Mouse (Mus musculus) CH12.LX (cell line): ENCODE results near the gene Col16a1. TPM values are rescaled to one million over a fixed set of nuclear protein-coding genes. Genes with fewer than 3 reads are reported as not detected.
A peak's percentile ranks its signal among the peaks of the same experiment; 100 is the strongest.

ENCODE experiments used
- DNase-seq: peaks from one replicate; pipeline ENCODE4 v3.0.0-alpha.2; 2013; ENCODE audit errors: extremely low read depth
- H3K27ac ChIP-seq: 2 replicates; pipeline ENCODE4 v1.5.1; 2012; ENCODE audit warnings: low read depth, mild to moderate bottlenecking, control low read depth, moderate library complexity; ENCODE audit not compliant: insufficient read depth
- H3K27me3 ChIP-seq: replicated peaks from 2 replicates; pipeline ENCODE3; 2012; ENCODE audit warnings: inconsistent platforms
- H3K36me3 ChIP-seq, 2 experiments: replicated peaks in 1 of 2; 2 replicates each; pipeline versions ENCODE3 to v1.6.1; 2012; ENCODE audit warnings: inconsistent platforms in 1 of 2, low read length in 1 of 2, mild to moderate bottlenecking in 1 of 2, mixed read lengths in 1 of 2, moderate library complexity in 1 of 2; ENCODE audit not compliant: control insufficient read depth in 1 of 2, insufficient read depth in 1 of 2
- H3K4me1 ChIP-seq, 2 experiments: 2 replicates each; pipeline ENCODE4 v1.6.1; 2012; ENCODE audit warnings: inconsistent platforms in 1 of 2, moderate library complexity in 1 of 2; ENCODE audit not compliant: insufficient read depth in 2 of 2, control insufficient read depth in 1 of 2
- H3K4me2 ChIP-seq: 2 replicates; pipeline ENCODE4 v1.6.1; 2012; ENCODE audit warnings: low read depth, mild to moderate bottlenecking, control low read depth; ENCODE audit not compliant: poor library complexity, insufficient read depth, severe bottlenecking
- H3K4me3 ChIP-seq, 3 experiments: fragments of 150-350 bp in 1 of 3; sonication (generic) in 1 of 3; replicated peaks in 1 of 3; 2 replicates each; pipeline versions ENCODE3 to v1.5.1; 2011 to 2012; ENCODE audit warnings: low read depth in 2 of 3, low read length in 2 of 3, mild to moderate bottlenecking in 2 of 3, moderate library complexity in 2 of 3, control low read depth in 1 of 3, improper control_type of control experiment in 1 of 3, inconsistent platforms in 1 of 3, mixed read lengths in 1 of 3; ENCODE audit not compliant: poor library complexity in 1 of 3
- H3K79me2 ChIP-seq: replicated peaks from 2 replicates; pipeline ENCODE4 v1.6.1; 2012; ENCODE audit warnings: mild to moderate bottlenecking, moderate library complexity; ENCODE audit not compliant: control insufficient read depth, poor library complexity, insufficient read depth, severe bottlenecking; ENCODE audit errors: extremely low read depth
- H3K9ac ChIP-seq: 2 replicates; pipeline ENCODE4 v1.6.1; 2012; ENCODE audit warnings: low read depth, mild to moderate bottlenecking, control low read depth, moderate library complexity; ENCODE audit not compliant: insufficient read depth
- H3K9me3 ChIP-seq: replicated peaks from 2 replicates; pipeline ENCODE3; 2012; ENCODE audit warnings: low read length, inconsistent platforms, mixed read lengths
- CTCF ChIP-seq, 2 experiments: IDR thresholded peaks in 1 of 2; conservative IDR thresholded peaks in 1 of 2; 2 replicates each; pipeline ENCODE4 v1.5.1; 2011 to 2012; ENCODE audit warnings: low read depth in 2 of 2, low read length in 2 of 2, improper control_type of control experiment in 1 of 2, inconsistent platforms in 1 of 2, mild to moderate bottlenecking in 1 of 2, moderate library complexity in 1 of 2
- ELF1 ChIP-seq: IDR thresholded peaks from 2 replicates; pipeline ENCODE4 v1.6.1; 2014; ENCODE audit warnings: low read depth, mild to moderate bottlenecking, inconsistent platforms, low read length, improper control_type of control experiment
- ETS1 ChIP-seq: conservative IDR thresholded peaks from 2 replicates; pipeline ENCODE4 v1.6.1; 2012; ENCODE audit warnings: low read depth, mild to moderate bottlenecking, inconsistent platforms, low read length, improper control_type of control experiment, moderate library complexity
- HCFC1 ChIP-seq: IDR thresholded peaks from 2 replicates; pipeline ENCODE4 v1.6.1; 2012; ENCODE audit warnings: low read depth, mild to moderate bottlenecking, inconsistent platforms, low read length, improper control_type of control experiment
- IRF4 ChIP-seq: IDR thresholded peaks from 2 replicates; pipeline ENCODE4 v1.6.1; 2014; ENCODE audit warnings: low read depth, mild to moderate bottlenecking, inconsistent platforms, low read length, improper control_type of control experiment
- MEF2A ChIP-seq: IDR thresholded peaks from 2 replicates; pipeline ENCODE4 v1.6.1; 2014; ENCODE audit warnings: low read depth, mild to moderate bottlenecking, inconsistent platforms, low read length, improper control_type of control experiment, borderline replicate concordance
- MYC ChIP-seq: IDR thresholded peaks from 2 replicates; pipeline ENCODE4 v1.6.1; 2011; ENCODE audit warnings: low read depth, mild to moderate bottlenecking, improper control_type of control experiment, low read length
- NELFE ChIP-seq: IDR thresholded peaks from 2 replicates; pipeline ENCODE4 v1.6.1; 2011; ENCODE audit warnings: low read depth, low read length, improper control_type of control experiment
- PAX5 ChIP-seq: IDR thresholded peaks from 2 replicates; pipeline ENCODE4 v1.6.1; 2012; ENCODE audit warnings: low read length, inconsistent platforms, mixed read lengths
- POLR2AphosphoS2 ChIP-seq: IDR thresholded peaks from 2 replicates; pipeline ENCODE4 v1.6.1; 2011; ENCODE audit warnings: low read depth, low read length, improper control_type of control experiment
- RCOR1 ChIP-seq: conservative IDR thresholded peaks from 2 replicates; pipeline ENCODE4 v1.6.1; 2012; ENCODE audit warnings: low read depth, mild to moderate bottlenecking, inconsistent platforms, low read length, improper control_type of control experiment
- TBP ChIP-seq: conservative IDR thresholded peaks from 2 replicates; pipeline ENCODE4 v1.6.1; 2011; ENCODE audit warnings: low read depth, low read length, improper control_type of control experiment
- ZC3H11A ChIP-seq: IDR thresholded peaks from 2 replicates; pipeline ENCODE4 v1.6.1; 2012; ENCODE audit warnings: low read depth, mild to moderate bottlenecking, inconsistent platforms, low read length, improper control_type of control experiment
- dilution Hi-C: fragments of 300-500 bp; cut with MboI; formaldehyde crosslinking; loops from 2 replicates; pipeline ENCODE4 v1.14.3; 2020; ENCODE audit warnings: low sequenced_read_pairs; ENCODE audit not compliant: extremely low pct_unique_long_range_greater_than_20kb, extremely low pct_ligation_motif_present
- in situ Hi-C: fragments of 300-500 bp; cut with MboI; formaldehyde crosslinking; loops from 3 replicates; pipeline ENCODE4 v1.14.3; 2019; ENCODE audit warnings: low sequenced_read_pairs, low pct_ligation_motif_present, low pct_unique_long_range_greater_than_20kb, mixed read lengths
- polyA plus RNA-seq: library from polyadenylated mRNA; unstranded; fragments of >175 nt; gene quantifications from 2 replicates; pipeline ENCODE4 v1.2.1, GENCODE M21; 2012; ENCODE audit warnings: low read depth; ENCODE audit not compliant: insufficient read length
- total RNA-seq, 2 experiments: library from RNA; depleted of rRNA; stranded (reverse); fragments of 300-350 nt in 1 of 2; fragments of >200 nt in 1 of 2; gene quantifications; 2 replicates each; pipeline ENCODE4 v1.2.3; 2012 to 2014

Col16a1 gene
- total and polyA plus RNA-seq, 3 experiments, result not detected

- in situ Hi-C loops, result no loop called here
These were observed 45.9 kb upstream of the Col16a1 start for GRCm38 (mm10) chr4:130001710-130002109.

GRCm38 (mm10) chr4:130002157-130002556 lies 45.5 kb upstream of the Col16a1 start:
- no peak overlapping the region for H3K4me3 ChIP-seq
- dilution Hi-C loops, result no loop called here
- H3K27me3 ChIP-seq, result peaks cover 92% of the 10 kb centered on the region

More at GRCm38 (mm10) chr4:130001710-130002109, 45.9 kb upstream of the Col16a1 start:
- Histone ChIP-seq H3K4me1 (no peaks in the 10 kb centered on the region; a peak in 1 of 4 replicates), H3K4me3 (no peak overlapping the region), H3K4me2 (no peak overlapping the region), H3K9me3 (peaks cover 5% of the 10 kb centered on the region), H3K27ac (no peak overlapping the region), H3K36me3 (no peaks in the 10 kb centered on the region), H3K9ac (no peak overlapping the region), H3K27me3 (peaks cover 90% of the 10 kb centered on the region), H3K79me2 (no peaks in the 10 kb centered on the region)
- no peak for DNase-seq
- dilution Hi-C loops, result no loop called here
- no peak for TF ChIP-seq ZC3H11A
- no peak for TF ChIP-seq MYC
- no peak for TF ChIP-seq ELF1
- no peak for TF ChIP-seq IRF4
- TF ChIP-seq POLR2AphosphoS2, result no peak
- TF ChIP-seq PAX5, result no peak

GRCm38 (mm10) chr4:130005593-130005992 lies 42.0 kb upstream of the Col16a1 start:
- Histone ChIP-seq H3K27ac (no peak overlapping the region), H3K36me3 (no peaks in the 10 kb centered on the region), H3K79me2 (no peaks in the 10 kb centered on the region), H3K27me3 (peaks cover 87% of the 10 kb centered on the region), H3K4me3 (no peak overlapping the region), H3K4me2 (no peak overlapping the region), H3K9ac (no peak overlapping the region), H3K9me3 (peaks cover 5% of the 10 kb centered on the region), H3K4me1 (no peaks in the 10 kb centered on the region; a peak in 1 of 4 replicates)
- dilution Hi-C loops (no loop called here), in situ Hi-C loops (no loop called here)
- no peak for DNase-seq
- peak in 1 of 2 experiments; percentile 16; a peak in 2 of 4 replicates for TF ChIP-seq CTCF (conservative IDR thresholded peaks at IDR 0.05 in 1 of 2, IDR thresholded peaks at IDR 0.05 in 1 of 2; ENCODE audit: low read depth in 2 of 2, low read length in 2 of 2)
- TF ChIP-seq MEF2A, result no peak
- no peak for TF ChIP-seq NELFE
- no peak for TF ChIP-seq HCFC1

More at GRCm38 (mm10) chr4:130002157-130002556, 45.5 kb upstream of the Col16a1 start:
- H3K4me1 ChIP-seq, result no peaks in the 10 kb centered on the region; a peak in 1 of 4 replicates
- TF ChIP-seq ETS1, result no peak
- no peak for TF ChIP-seq RCOR1
- TF ChIP-seq TBP, result no peak
- TF ChIP-seq, all 38 proteins: peak for 0
- Histone ChIP-seq H3K9me3 (peaks cover 5% of the 10 kb centered on the region), H3K27ac (no peak overlapping the region), H3K9ac (no peak overlapping the region), H3K4me2 (no peak overlapping the region), H3K79me2 (no peaks in the 10 kb centered on the region), H3K36me3 (no peaks in the 10 kb centered on the region)
- DNase-seq, result no peak
- in situ Hi-C loops, result no loop called here
